Mouse (Mus musculus) brain, embryonic 14.5 days (tissue): ENCODE results near the gene Cfap44.

Experiments
- CTCF ChIP-seq: fragments of 200-500 bp; IDR thresholded peaks from 2 replicates; pipeline ENCODE4 v1.5.1; 2012; ENCODE audit warnings: inconsistent platforms, mild to moderate bottlenecking, moderate library complexity, borderline replicate concordance; ENCODE audit not compliant: insufficient read depth, insufficient read length; ENCODE audit errors: extremely low read depth
- POLR2A ChIP-seq: fragments of 200-500 bp; IDR thresholded peaks from 2 replicates; pipeline ENCODE4 v1.6.1; 2012; ENCODE audit warnings: mild to moderate bottlenecking, inconsistent platforms, borderline replicate concordance; ENCODE audit not compliant: poor library complexity, insufficient read depth, insufficient read length, severe bottlenecking; ENCODE audit errors: extremely low read depth

- TF ChIP-seq CTCF (no peak), POLR2A (no peak)
These were observed 11.0 kb upstream of the Cfap44 start for GRCm38 (mm10) chr16:44383549-44383948.
